In the genomic region with DNA sequence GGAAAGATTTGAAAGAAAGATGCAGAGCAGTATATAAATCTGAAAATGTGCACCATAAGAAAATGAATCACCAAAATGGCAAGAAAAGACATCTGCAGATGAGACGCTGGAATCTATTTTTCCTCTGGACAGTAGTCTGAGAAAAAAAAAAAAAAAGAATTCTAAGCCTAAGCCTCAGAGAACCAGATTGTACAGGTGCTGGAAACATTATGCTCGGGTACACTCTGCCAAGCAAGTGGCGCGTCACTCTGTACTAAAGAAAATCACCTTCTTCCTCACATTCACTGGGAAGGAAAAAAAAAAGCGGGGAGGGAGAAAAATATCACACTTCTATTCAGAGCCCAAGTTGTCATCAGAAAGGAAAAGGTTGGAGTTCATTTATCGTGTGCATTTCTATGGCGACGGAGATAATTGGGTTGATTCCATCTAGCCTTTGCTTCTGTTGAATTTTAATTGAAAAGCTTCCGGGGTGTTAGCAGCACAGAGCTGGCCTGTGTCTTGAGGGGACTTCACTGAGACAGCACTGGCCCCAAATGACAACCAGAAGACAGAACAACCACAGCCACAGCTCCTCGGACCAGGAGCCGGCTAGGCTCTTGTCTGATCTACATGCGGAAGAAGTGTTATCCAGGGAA, we compare ENCODE assay signal across 19 mouse cellular contexts.
DNase-seq lines count a peak whose midpoint lies in the region; ATAC-seq and TF ChIP-seq lines count a peak whose summit lies in the region.
"Had no signal": no experiment of that assay in that cellular context is flagged by ENCODE, and none has a peak within 500 bp of the region (broad histone marks: within the 10 kb centered on the region; RNA-seq: fewer than 3 reads in every experiment).

No protein-coding gene starts in this region.

- ATAC-seq in forebrain, embryonic 15.5 days (replicated peaks), result peak; percentile 64
- ATAC-seq: activated CD4-positive, CD25-positive, alpha-beta regulatory T cell, adult 4 months; lung, postnatal 0 days had no signal

- peak; percentile 13 to 36 for DNase-seq in frontal cortex, postnatal 36 days (ENCODE audit: low spot score in 2 of 2)
- no peak for DNase-seq in frontal cortex, postnatal 25 days (ENCODE audit: low spot score in 2 of 2)
- peak; percentile 18 to 26 for DNase-seq in left cerebral cortex, postnatal 36 days (ENCODE audit: low spot score in 2 of 2)
- DNase-seq in left cerebral cortex, postnatal 4 days, result no peak
- peak; percentile 51 for DNase-seq in retina, embryonic 14.5 days (ENCODE audit: low spot score)
- no peak for DNase-seq in lung, adult 2 months
- DNase-seq in kidney, adult 18-20 months, result no peak
- DNase-seq: adrenal gland, postnatal 25 days; cerebellum, postnatal 10 days; heart, adult 2 months; heart, postnatal 14 days; liver, embryonic 13.5 days; thymus, postnatal 36 days had no signal

- no peak for TF ChIP-seq POLR2A in lung, adult 2 months (IDR thresholded peaks at IDR 0.05; ENCODE audit: borderline replicate concordance, extremely low read depth, low read depth, low read length)

- no peak overlapping the region for H3K4me3 ChIP-seq in forebrain, embryonic 15.5 days
- H3K4me3 ChIP-seq in lung, adult 2 months (replicated peaks; ENCODE audit: extremely low read depth, low read depth, low read length), result no peak overlapping the region
- H3K4me3 ChIP-seq: heart, adult 2 months; kidney, embryonic 15.5 days; liver, embryonic 13.5 days; megakaryocyte, embryonic 14.5 days; stomach, embryonic 15.5 days had no signal

- no peaks in the 10 kb centered on the region for H3K9me3 ChIP-seq in forebrain, embryonic 15.5 days
- H3K9me3 ChIP-seq: kidney, embryonic 15.5 days; liver, embryonic 13.5 days; stomach, embryonic 15.5 days had no signal

- H3K27ac ChIP-seq in forebrain, embryonic 15.5 days (replicated peaks), result no peak overlapping the region; the same call in 1 of the 2 replicates
- H3K27ac ChIP-seq: heart, adult 2 months; kidney, embryonic 15.5 days; liver, embryonic 13.5 days; stomach, embryonic 15.5 days had no signal

- no peaks in the 10 kb centered on the region for H3K27me3 ChIP-seq in forebrain, embryonic 15.5 days
- H3K27me3 ChIP-seq: kidney, embryonic 15.5 days; liver, embryonic 13.5 days; megakaryocyte, embryonic 14.5 days; stomach, embryonic 15.5 days had no signal

- no peak overlapping the region for H3K9ac ChIP-seq in forebrain, embryonic 15.5 days (replicated peaks)
- H3K9ac ChIP-seq: kidney, embryonic 15.5 days; liver, embryonic 13.5 days; stomach, embryonic 15.5 days had no signal

- no peak for TF ChIP-seq CTCF in lung, adult 2 months (IDR thresholded peaks at IDR 0.05; ENCODE audit: insufficient read depth, low read length)

- H3K4me2 ChIP-seq in forebrain, embryonic 15.5 days (replicated peaks), result peak overlapping the region; percentile 19; the same call in 1 of the 2 replicates
- H3K4me2 ChIP-seq: kidney, embryonic 15.5 days; liver, embryonic 13.5 days; stomach, embryonic 15.5 days had no signal

- WGBS in forebrain, embryonic 15.5 days, result 20% methylated on average over 12 of the region's 12 CpGs
- 76% methylated on average over 12 of the region's 12 CpGs for WGBS in lung, adult 2 months

- H3K4me1 ChIP-seq in forebrain, embryonic 15.5 days, result peaks cover 12% of the 10 kb centered on the region
- H3K4me1 ChIP-seq in lung, adult 2 months (ENCODE audit: control insufficient read depth, insufficient read depth, low read length), result no peaks in the 10 kb centered on the region
- H3K4me1 ChIP-seq: kidney, embryonic 15.5 days; liver, embryonic 13.5 days; megakaryocyte, embryonic 14.5 days; stomach, embryonic 15.5 days had no signal

- H3K36me3 ChIP-seq in forebrain, embryonic 15.5 days, result no peaks in the 10 kb centered on the region
- H3K36me3 ChIP-seq: kidney, embryonic 15.5 days; liver, embryonic 13.5 days; stomach, embryonic 15.5 days had no signal

- intact Hi-C loops in left cerebral cortex, postnatal 36 days (cut with DNase I), result no loop called here
- intact Hi-C loops in left cerebral cortex, postnatal 4 days (cut with DNase I), result no loop called here

Comparison
In these comparisons a context has a peak if more than half of its experiments do, and no peak if none do; other contexts are left out.
1. DNase-seq: peak in frontal cortex, postnatal 36 days (2 of 2), left cerebral cortex, postnatal 36 days (2 of 2) and retina, embryonic 14.5 days (single experiment); none in frontal cortex, postnatal 25 days (0 of 2), left cerebral cortex, postnatal 4 days (single experiment), lung, adult 2 months (single experiment) and kidney, adult 18-20 months (single experiment).